Mouse (Mus musculus) bone marrow, adult 2 months (tissue): ENCODE measurements at regions not wholly inside any gene's neighbourhood (a gene's known extent, or its start where the extent isn't known, plus 50 kb on each side); places are given as distances from the start of the nearest gene placed in this dataset.

ENCODE experiments used
- CTCF ChIP-seq: fragments of 200-500 bp; IDR thresholded peaks from 2 replicates; pipeline ENCODE4 v1.5.1; 2011; ENCODE audit warnings: low read length, control low read depth; ENCODE audit not compliant: control insufficient read depth, insufficient read depth
- POLR2A ChIP-seq: fragments of 200-500 bp; IDR thresholded peaks from 2 replicates; pipeline ENCODE4 v1.6.1; 2011; ENCODE audit warnings: low read depth, mild to moderate bottlenecking, control low read depth, low read length, borderline replicate concordance; ENCODE audit not compliant: control insufficient read depth

DNA sequence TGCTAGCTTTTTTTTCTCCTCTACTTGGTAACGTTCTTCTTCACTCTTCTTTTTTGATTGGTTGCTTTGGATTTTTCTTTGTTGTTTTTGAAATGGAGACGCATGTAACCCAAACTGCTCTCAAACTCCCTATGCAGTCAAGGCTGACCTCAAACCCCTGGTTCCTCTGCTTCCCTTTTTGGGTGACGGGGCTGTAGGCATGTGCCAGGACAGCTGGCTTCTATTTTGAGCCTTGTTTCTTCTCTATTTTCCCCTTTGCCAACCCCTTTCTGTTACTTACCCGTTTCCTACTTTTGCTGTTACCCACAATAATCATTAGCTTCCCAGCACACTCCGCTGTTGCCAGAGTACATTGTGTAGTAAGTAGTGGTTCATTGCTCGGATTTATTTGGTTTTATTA, 132.0 kb downstream of the Psat1 start:
- TF ChIP-seq CTCF (no peak), POLR2A (no peak)
